Mouse (Mus musculus): ENCODE data around the gene Arhgef26. TPM values are rescaled to one million over a fixed set of nuclear protein-coding genes. Genes with fewer than 3 reads are reported as not detected.

Gene Arhgef26
- 0.32 and 0.35 TPM in 2 replicates for polyA plus RNA-seq (2015; fragmentation: Nextera tagmentation; extraction: Ambion mirVana)

DNA sequence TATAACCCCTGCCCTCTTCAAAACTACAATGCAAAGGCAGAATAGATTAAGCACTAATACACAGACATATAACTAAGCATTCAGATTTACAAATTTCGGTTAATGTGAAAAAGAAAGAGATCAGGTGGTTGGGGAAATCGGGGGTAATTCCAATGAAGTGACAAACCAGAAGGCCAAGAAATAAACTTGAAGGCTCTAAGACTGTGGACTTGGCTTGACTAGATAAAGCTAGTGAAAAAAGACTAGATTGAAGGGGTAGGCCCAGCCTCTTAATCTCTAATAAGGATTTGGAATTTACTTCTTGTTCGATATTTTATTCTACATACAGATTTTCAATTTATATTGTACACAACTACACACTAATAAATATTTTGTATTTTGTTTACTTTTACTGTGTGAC is at the start of gene Arhgef26:
Arhgef26 (plus strand) TSS at position 301 of the 400 bp plus-strand sequence.
- no peaks in the 10 kb centered on the region for H3K9me3 ChIP-seq (replicated peaks; ENCODE audit: control insufficient read depth, low read length)
- peak within 1 kb of the TSS; percentile 61 for H3K4me3 ChIP-seq (ENCODE audit: low read depth, low read length)
- no peak for ATAC-seq (ENCODE audit: low read depth)
- H3K4me1 ChIP-seq (ENCODE audit: control insufficient read depth, low read depth, low read length), result no peaks in the 10 kb centered on the region
- peaks cover 26% of the 10 kb centered on the region for H3K27me3 ChIP-seq (ENCODE audit: control insufficient read depth, insufficient read depth, low read depth, low read length)
- H3K36me3 ChIP-seq (ENCODE audit: control insufficient read depth, insufficient read depth), result no peaks in the 10 kb centered on the region
- H3K4me2 ChIP-seq (ENCODE audit: low read depth, low read length), result peak within 1 kb of the TSS; percentile 63
- 58% methylated on average over 3 of the region's 3 CpGs for WGBS (ENCODE audit: insufficient replicate concordance)
- no peak within 1 kb of the TSS for H3K27ac ChIP-seq (ENCODE audit: low read length)
- peak within 1 kb of the TSS; percentile 39 for H3K9ac ChIP-seq (ENCODE audit: low read depth, low read length)

DNA sequence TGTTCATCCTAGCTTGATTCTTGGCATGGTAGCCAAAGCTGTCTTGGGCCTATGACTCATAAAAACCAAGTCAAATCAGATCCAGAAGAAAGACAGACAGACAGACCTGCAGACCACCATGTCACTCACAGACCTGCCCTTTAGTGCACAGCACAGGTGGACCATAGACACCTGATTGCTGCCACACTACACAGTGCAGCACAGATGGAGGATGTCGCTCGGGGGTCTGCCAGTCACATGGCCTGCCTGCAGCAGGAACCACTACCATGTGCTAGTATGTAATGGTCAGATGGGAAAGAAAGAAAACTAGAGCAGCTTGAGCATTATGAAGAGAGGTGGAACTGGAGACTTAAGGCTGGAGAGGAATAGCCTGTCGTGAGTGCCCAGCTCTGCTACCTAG is 27.7 kb upstream of the Arhgef26 start:
- H3K36me3 ChIP-seq (ENCODE audit: control insufficient read depth, insufficient read depth), result no peaks in the 10 kb centered on the region
- no peak overlapping the region for H3K9ac ChIP-seq (ENCODE audit: low read depth, low read length)
- no peak overlapping the region for H3K27ac ChIP-seq (ENCODE audit: low read length)
- no peaks in the 10 kb centered on the region for H3K4me1 ChIP-seq (ENCODE audit: control insufficient read depth, low read depth, low read length)
- ATAC-seq (ENCODE audit: low read depth), result no peak
- no peak overlapping the region for H3K4me3 ChIP-seq (ENCODE audit: low read depth, low read length)
- H3K4me2 ChIP-seq (ENCODE audit: low read depth, low read length), result no peak overlapping the region
- 59% methylated on average over 3 of the region's 3 CpGs for WGBS (ENCODE audit: insufficient replicate concordance)
- H3K27me3 ChIP-seq (ENCODE audit: control insufficient read depth, insufficient read depth, low read depth, low read length), result no peaks in the 10 kb centered on the region
- H3K9me3 ChIP-seq (replicated peaks; ENCODE audit: control insufficient read depth, low read length), result no peaks in the 10 kb centered on the region

DNA sequence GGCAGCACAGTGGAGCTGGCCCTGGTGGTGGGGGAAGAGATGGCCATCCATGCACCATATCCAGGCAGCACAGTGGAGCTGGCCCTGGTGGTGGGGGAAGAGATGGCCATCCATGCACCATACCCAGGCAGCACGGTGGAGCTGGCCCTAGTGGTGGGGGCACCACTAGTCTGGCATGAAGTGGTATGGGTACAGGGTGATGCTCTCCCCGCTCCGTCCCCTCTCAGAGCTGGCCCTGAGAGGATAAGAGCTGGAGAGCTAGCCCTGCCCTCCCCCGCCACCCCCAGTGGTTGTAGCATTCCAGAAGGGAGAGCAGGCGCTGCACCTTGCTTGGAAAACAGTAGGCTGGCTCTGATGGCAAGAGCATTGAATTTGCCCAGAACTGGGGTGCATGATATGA is 26.9 kb upstream of the Arhgef26 start:
- no peak for ATAC-seq (ENCODE audit: low read depth)
- Histone ChIP-seq H3K9me3 (replicated peaks; ENCODE audit: control insufficient read depth, low read length) (no peaks in the 10 kb centered on the region), H3K27me3 (ENCODE audit: control insufficient read depth, insufficient read depth, low read depth, low read length) (no peaks in the 10 kb centered on the region), H3K4me1 (ENCODE audit: control insufficient read depth, low read depth, low read length) (no peaks in the 10 kb centered on the region), H3K9ac (ENCODE audit: low read depth, low read length) (no peak overlapping the region), H3K36me3 (ENCODE audit: control insufficient read depth, insufficient read depth) (no peaks in the 10 kb centered on the region), H3K27ac (ENCODE audit: low read length) (no peak overlapping the region), H3K4me2 (ENCODE audit: low read depth, low read length) (no peak overlapping the region), H3K4me3 (ENCODE audit: low read depth, low read length) (no peak overlapping the region)
- 79% methylated on average over 5 of the region's 5 CpGs for WGBS (ENCODE audit: insufficient replicate concordance)

DNA sequence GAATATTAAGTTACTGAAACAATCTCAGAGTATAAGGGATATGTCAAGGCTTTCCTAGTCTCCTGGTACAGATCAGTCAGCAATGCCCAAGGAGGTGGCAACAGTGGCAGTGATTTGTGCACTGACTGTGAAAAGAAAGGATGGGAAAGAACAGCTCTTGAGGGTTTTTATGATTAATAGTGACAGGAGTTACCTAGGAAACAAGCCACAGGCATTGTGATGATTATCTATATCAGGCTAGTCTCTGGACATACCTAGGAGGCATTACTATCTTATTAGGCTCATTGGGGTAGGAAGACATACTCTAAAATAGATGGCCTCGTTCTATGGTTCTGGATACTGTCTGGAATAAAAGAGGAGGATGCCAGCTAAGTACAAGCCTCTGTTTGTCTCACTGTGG is 13.4 kb upstream of the Arhgef26 start:
- no peak overlapping the region for H3K4me2 ChIP-seq (ENCODE audit: low read depth, low read length)
- WGBS (ENCODE audit: insufficient replicate concordance), result 11% methylated on average over 1 of the region's 1 CpGs
- no peak overlapping the region for H3K4me3 ChIP-seq (ENCODE audit: low read depth, low read length)
- no peaks in the 10 kb centered on the region for H3K27me3 ChIP-seq (ENCODE audit: control insufficient read depth, insufficient read depth, low read depth, low read length)
- no peak overlapping the region for H3K9ac ChIP-seq (ENCODE audit: low read depth, low read length)
- H3K36me3 ChIP-seq (ENCODE audit: control insufficient read depth, insufficient read depth), result no peaks in the 10 kb centered on the region
- no peaks in the 10 kb centered on the region for H3K4me1 ChIP-seq (ENCODE audit: control insufficient read depth, low read depth, low read length)
- no peak overlapping the region for H3K27ac ChIP-seq (ENCODE audit: low read length)
- H3K9me3 ChIP-seq (replicated peaks; ENCODE audit: control insufficient read depth, low read length), result no peaks in the 10 kb centered on the region
- ATAC-seq (ENCODE audit: low read depth), result no peak

DNA sequence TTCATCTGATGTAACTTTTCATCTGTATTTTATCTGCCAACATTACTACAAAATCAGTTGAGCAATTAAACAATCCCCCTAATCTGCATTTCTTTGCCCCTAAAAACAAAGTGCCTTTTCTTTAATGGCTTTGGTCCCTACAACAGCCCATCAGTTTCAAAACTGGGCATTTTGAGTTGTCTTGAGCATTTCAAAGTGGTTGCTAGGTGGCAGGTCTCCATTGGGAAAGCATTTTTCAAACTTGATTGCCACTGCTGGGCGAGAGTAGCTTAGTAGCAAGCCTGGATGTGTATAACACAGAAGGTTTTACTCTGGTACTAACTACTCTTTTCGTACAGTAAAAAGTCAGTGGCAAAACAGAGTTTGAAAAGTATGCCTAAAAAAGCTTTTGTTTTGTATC is 10.2 kb upstream of the Arhgef26 start:
- no peaks in the 10 kb centered on the region for H3K36me3 ChIP-seq (ENCODE audit: control insufficient read depth, insufficient read depth)
- no peak overlapping the region for H3K4me3 ChIP-seq (ENCODE audit: low read depth, low read length)
- H3K9ac ChIP-seq (ENCODE audit: low read depth, low read length), result no peak overlapping the region

DNA sequence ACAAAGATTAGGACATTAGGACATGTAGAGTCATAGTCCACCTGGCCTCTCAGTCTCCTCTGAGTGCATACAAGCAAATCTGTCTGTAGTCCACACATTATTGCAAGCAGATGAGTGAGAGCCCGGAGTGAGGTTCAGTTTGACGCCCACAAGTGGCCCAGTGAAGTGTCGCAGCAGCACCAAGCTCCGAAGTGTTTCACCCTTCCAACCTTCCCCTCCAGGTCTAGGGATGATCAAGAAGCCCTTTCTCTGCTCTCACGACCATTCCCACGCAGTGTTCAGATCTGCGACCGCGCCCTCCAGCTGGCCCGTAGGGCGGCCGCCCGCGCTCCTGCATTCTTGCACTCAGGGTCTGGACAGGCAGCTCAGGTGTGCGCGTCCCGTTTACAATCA is 313 bp downstream of the Arhgef26 start:
- no peaks in the 10 kb centered on the region for H3K36me3 ChIP-seq (ENCODE audit: control insufficient read depth, insufficient read depth)
- H3K27me3 ChIP-seq (ENCODE audit: control insufficient read depth, insufficient read depth, low read depth, low read length), result peaks cover 26% of the 10 kb centered on the region
- H3K4me2 ChIP-seq (ENCODE audit: low read depth, low read length), result peak overlapping the region; percentile 63
- H3K4me3 ChIP-seq (ENCODE audit: low read depth, low read length), result peak overlapping the region; percentile 61
- WGBS (ENCODE audit: insufficient replicate concordance), result 2% methylated on average over 17 of the region's 17 CpGs
- no peak overlapping the region for H3K27ac ChIP-seq (ENCODE audit: low read length)
- no peak for ATAC-seq (ENCODE audit: low read depth)
- no peaks in the 10 kb centered on the region for H3K4me1 ChIP-seq (ENCODE audit: control insufficient read depth, low read depth, low read length)
- H3K9ac ChIP-seq (ENCODE audit: low read depth, low read length), result no peak overlapping the region
- no peaks in the 10 kb centered on the region for H3K9me3 ChIP-seq (replicated peaks; ENCODE audit: control insufficient read depth, low read length)

More for the DNA sequence above, 10.2 kb upstream of the Arhgef26 start:
- no peak for ATAC-seq (ENCODE audit: low read depth)
- H3K27me3 ChIP-seq (ENCODE audit: control insufficient read depth, insufficient read depth, low read depth, low read length), result no peaks in the 10 kb centered on the region
- no peaks in the 10 kb centered on the region for H3K9me3 ChIP-seq (replicated peaks; ENCODE audit: control insufficient read depth, low read length)
- H3K4me2 ChIP-seq (ENCODE audit: low read depth, low read length), result no peak overlapping the region
- WGBS (ENCODE audit: insufficient replicate concordance), result 38% methylated on average over 2 of the region's 2 CpGs
- no peak overlapping the region for H3K27ac ChIP-seq (ENCODE audit: low read length)
- no peaks in the 10 kb centered on the region for H3K4me1 ChIP-seq (ENCODE audit: control insufficient read depth, low read depth, low read length)

DNA sequence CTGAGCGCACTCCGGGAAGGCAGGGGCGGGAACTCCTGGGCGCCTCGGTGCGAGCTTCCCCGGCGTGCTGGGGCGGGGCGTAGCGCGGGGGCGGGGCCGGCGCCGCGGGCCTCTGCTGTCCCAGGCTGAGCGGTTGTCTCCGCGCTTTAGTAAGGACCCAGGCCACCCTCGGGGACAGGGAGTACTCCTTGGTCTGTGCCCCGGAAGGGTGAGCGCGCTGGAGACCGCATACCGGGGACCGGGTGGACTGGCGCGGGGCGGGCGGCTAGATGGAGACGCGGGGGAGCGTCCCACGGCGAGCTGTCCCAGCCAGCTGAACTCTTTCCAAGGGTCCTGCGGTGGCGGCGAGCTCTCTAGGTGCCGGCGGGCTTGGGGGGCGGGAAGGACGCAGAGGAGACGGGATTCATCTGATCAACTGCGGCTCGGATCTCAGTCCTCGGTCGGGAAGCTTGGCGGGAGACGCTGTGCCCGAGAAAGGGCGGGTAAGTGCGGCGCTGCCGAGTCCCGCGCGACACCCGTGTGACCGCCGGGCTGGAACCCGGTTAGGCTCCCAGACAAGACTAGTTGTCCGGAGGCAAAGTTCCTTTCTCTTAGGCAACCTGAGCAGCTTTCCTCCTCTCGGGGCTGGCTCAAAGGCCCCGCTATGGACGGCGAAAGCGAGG is 841 bp downstream of the Arhgef26 start:
- peak overlapping the region; percentile 39 for H3K9ac ChIP-seq (ENCODE audit: low read depth, low read length)
- under 1% methylated on average over 66 of the region's 68 CpGs for WGBS (ENCODE audit: insufficient replicate concordance)
- H3K4me3 ChIP-seq (ENCODE audit: low read depth, low read length), result peak overlapping the region; percentile 61
- no peaks in the 10 kb centered on the region for H3K9me3 ChIP-seq (replicated peaks; ENCODE audit: control insufficient read depth, low read length)
- H3K4me2 ChIP-seq (ENCODE audit: low read depth, low read length), result peak overlapping the region; percentile 63
- ATAC-seq (ENCODE audit: low read depth), result peak; percentile 89
- H3K27ac ChIP-seq (ENCODE audit: low read length), result no peak overlapping the region
- no peaks in the 10 kb centered on the region for H3K36me3 ChIP-seq (ENCODE audit: control insufficient read depth, insufficient read depth)
- H3K4me1 ChIP-seq (ENCODE audit: control insufficient read depth, low read depth, low read length), result no peaks in the 10 kb centered on the region
- H3K27me3 ChIP-seq (ENCODE audit: control insufficient read depth, insufficient read depth, low read depth, low read length), result peaks cover 26% of the 10 kb centered on the region

DNA sequence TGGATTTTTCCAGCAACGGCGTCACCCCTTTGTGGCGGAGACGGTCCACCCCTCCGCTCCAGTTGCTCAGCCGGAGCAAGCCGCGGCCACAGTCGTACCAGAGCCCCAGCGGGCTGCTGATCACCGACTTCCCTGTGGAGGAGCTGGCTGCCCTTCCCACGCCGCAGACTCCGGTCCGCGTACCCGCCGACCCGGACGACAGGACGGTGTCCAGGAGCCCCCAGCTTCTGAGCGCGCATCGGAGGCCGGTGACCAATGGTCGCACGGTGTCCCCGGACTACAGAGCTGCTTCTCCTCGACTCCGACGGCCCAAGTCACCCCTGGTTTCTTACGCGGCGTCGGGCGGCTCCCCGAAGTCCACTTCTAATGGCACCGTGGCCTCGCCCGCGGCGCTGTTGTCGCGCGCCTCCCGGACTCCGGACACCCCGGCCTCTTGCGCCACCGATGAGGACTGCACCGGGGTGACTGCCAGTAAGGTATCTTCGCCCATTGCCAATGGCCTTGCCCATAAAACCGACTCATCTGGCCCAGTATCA is 1.4 kb downstream of the Arhgef26 start:
- peak; percentile 17 for ATAC-seq (ENCODE audit: low read depth)
- H3K36me3 ChIP-seq (ENCODE audit: control insufficient read depth, insufficient read depth), result no peaks in the 10 kb centered on the region
- peak overlapping the region; percentile 63 for H3K4me2 ChIP-seq (ENCODE audit: low read depth, low read length)
- H3K9me3 ChIP-seq (replicated peaks; ENCODE audit: control insufficient read depth, low read length), result no peaks in the 10 kb centered on the region
- H3K4me1 ChIP-seq (ENCODE audit: control insufficient read depth, low read depth, low read length), result no peaks in the 10 kb centered on the region
- H3K9ac ChIP-seq (ENCODE audit: low read depth, low read length), result peak overlapping the region; percentile 39
- 1% methylated on average over 53 of the region's 53 CpGs for WGBS (ENCODE audit: insufficient replicate concordance)
- no peak overlapping the region for H3K27ac ChIP-seq (ENCODE audit: low read length)
- peak overlapping the region; percentile 61 for H3K4me3 ChIP-seq (ENCODE audit: low read depth, low read length)
- peaks cover 26% of the 10 kb centered on the region for H3K27me3 ChIP-seq (ENCODE audit: control insufficient read depth, insufficient read depth, low read depth, low read length)

DNA sequence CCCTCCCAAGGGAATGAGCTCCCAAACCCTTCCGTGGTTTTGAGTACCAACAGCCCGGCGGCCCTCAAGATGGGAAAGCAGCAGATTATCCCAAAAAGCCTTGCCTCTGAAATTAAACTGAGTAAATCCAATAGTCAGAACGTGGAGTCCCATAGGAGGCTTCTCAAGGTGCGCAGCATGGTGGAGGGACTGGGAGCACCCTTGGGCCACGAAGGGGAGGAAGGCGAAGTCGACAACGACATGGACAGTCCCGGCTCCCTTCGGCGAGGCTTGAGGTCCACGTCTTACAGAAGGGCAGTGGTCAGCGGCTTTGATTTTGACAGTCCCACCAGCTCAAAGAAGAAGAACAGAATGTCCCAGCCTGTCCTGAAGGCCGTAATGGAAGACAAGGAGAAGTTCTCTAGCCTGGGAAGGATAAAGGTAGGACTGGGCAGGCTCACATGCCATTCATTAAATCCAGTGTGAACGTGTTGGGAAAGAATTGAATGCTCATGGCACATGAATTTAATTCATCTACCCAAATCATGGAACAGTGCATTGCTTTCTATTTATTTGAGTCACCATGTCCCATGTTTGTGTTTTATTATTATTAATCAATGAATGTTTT is 2.1 kb downstream of the Arhgef26 start:
- Histone ChIP-seq H3K36me3 (ENCODE audit: control insufficient read depth, insufficient read depth) (no peaks in the 10 kb centered on the region), H3K27ac (ENCODE audit: low read length) (no peak overlapping the region)
- WGBS (ENCODE audit: insufficient replicate concordance), result 15% methylated on average over 16 of the region's 16 CpGs

More for the DNA sequence above, 2.1 kb downstream of the Arhgef26 start:
- Histone ChIP-seq H3K4me3 (ENCODE audit: low read depth, low read length) (peak overlapping the region; percentile 61; the same call in 1 of the 2 replicates), H3K4me1 (ENCODE audit: control insufficient read depth, low read depth, low read length) (no peaks in the 10 kb centered on the region), H3K9me3 (replicated peaks; ENCODE audit: control insufficient read depth, low read length) (no peaks in the 10 kb centered on the region), H3K9ac (ENCODE audit: low read depth, low read length) (no peak overlapping the region), H3K27me3 (ENCODE audit: control insufficient read depth, insufficient read depth, low read depth, low read length) (peaks cover 26% of the 10 kb centered on the region), H3K4me2 (ENCODE audit: low read depth, low read length) (peak overlapping the region; percentile 63)
- ATAC-seq (ENCODE audit: low read depth), result no peak

All from liver, embryonic 16.5 days (tissue).